Mouse (Mus musculus) spleen, adult 2 months (tissue): ENCODE results near the gene Rad54l2. TPM values are rescaled to one million over a fixed set of nuclear protein-coding genes. Genes with fewer than 3 reads are reported as not detected.

Source experiments
- DNase-seq, 2 experiments: peaks; one replicate each; pipeline versions ENCODE4 v3.0.0 to v3.0.0-alpha.2; 2012 to 2021; ENCODE audit warnings: low spot score in 2 of 2, low read depth in 1 of 2
- H3K27ac ChIP-seq: fragments of 200-500 bp; 2 replicates; pipeline ENCODE4 v1.5.1; 2012; ENCODE audit warnings: low read length, inconsistent platforms; ENCODE audit not compliant: insufficient read depth
- H3K27me3 ChIP-seq: fragments of 200-500 bp; 2 replicates; pipeline ENCODE4 v1.6.1; 2012; ENCODE audit warnings: mild to moderate bottlenecking, moderate library complexity, low read length, inconsistent platforms; ENCODE audit not compliant: control insufficient read depth, insufficient read depth
- H3K36me3 ChIP-seq: fragments of 200-500 bp; 2 replicates; pipeline ENCODE4 v1.6.1; 2012; ENCODE audit warnings: mild to moderate bottlenecking, low read length, inconsistent platforms; ENCODE audit not compliant: control insufficient read depth, insufficient read depth
- H3K4me1 ChIP-seq: fragments of 200-500 bp; 2 replicates; pipeline ENCODE4 v1.6.1; 2011; ENCODE audit warnings: inconsistent platforms; ENCODE audit not compliant: control insufficient read depth, insufficient read depth, insufficient read length
- H3K4me3 ChIP-seq: fragments of 200-500 bp; 2 replicates; pipeline ENCODE4 v1.5.1; 2011; ENCODE audit warnings: mild to moderate bottlenecking, inconsistent platforms; ENCODE audit not compliant: insufficient read depth, insufficient read length; ENCODE audit errors: extremely low read depth
- CTCF ChIP-seq: fragments of 200-500 bp; IDR thresholded peaks from 2 replicates; pipeline ENCODE4 v1.5.1; 2011; ENCODE audit warnings: mild to moderate bottlenecking, inconsistent platforms; ENCODE audit not compliant: insufficient read depth, insufficient read length, insufficient replicate concordance; ENCODE audit errors: extremely low read depth
- POLR2A ChIP-seq: fragments of 200-500 bp; IDR thresholded peaks from 2 replicates; pipeline ENCODE4 v1.6.1; 2011; ENCODE audit warnings: low read depth, low read length, inconsistent platforms
- WGBS: fragments of 180-500 bp; shearing (Covaris S2); methylation state at CpG from one replicate; pipeline ENCODE4 v1.1.7; 2018; 5-methylcytosine and 5-hydroxymethylcytosine counted together
- polyA plus RNA-seq: library from polyadenylated mRNA; depleted of rRNA; stranded (reverse); fragments of >200 nt; gene quantifications from 2 replicates; pipeline ENCODE4 v1.2.3, GENCODE M21; 2012

The Rad54l2 gene
- polyA plus RNA-seq, 1 experiment = 22.9 TPM

DNA sequence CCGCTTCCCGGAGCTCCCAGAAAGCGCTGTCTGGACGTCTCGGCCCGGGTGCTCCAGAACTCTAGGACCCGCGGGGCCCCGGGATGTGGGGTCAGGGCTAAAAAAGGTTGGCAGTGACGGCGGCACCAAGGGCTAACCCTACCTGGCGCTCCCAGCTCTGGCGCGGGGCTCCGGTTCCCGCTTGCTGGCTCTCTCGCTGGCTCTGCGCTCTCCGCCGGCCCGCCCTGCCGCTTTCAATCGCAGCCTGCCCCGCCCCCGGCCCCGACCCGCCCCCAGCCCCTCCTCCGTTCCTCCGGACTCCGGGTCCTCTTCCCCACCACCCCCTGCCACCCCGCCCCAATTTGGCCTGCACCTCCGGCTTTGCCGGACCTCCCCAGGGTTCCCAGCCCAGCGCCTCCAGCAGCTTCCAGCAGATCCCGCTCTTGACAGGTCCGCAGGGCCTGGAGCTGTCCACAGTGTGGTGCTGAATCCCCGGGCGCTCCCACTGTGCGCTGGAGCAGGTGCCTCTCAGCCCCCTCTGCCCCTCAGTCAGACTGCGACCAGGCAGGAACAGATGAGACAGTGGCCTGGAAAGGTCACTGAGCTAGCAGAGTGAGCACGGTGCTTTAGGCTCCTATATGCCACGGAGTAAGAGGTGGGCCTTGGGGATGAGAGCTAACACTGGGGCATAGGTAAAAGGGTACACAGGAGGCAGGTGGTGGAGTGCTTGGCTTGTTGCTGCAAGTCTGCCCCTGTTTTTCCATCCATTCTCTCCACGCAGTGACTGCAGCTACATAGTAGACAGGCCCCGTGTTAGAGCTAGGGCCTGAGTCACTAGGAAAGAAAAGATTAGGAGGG is 132.9 kb downstream of the Rad54l2 start, which contains the start of gene Grm2:
Grm2 (minus strand) TSS at position 199 of the 837 bp plus-strand sequence.
- H3K4me3 ChIP-seq = no peak within 1 kb of the TSS
- H3K27ac ChIP-seq = no peak within 1 kb of the TSS
- no peak for TF ChIP-seq POLR2A
- no peak for TF ChIP-seq CTCF
- peaks cover 8% of the 10 kb centered on the region for H3K36me3 ChIP-seq
- H3K27me3 ChIP-seq = peaks cover 3% of the 10 kb centered on the region
- DNase-seq = no peak
- 5% methylated on average over 43 of the region's 44 CpGs for WGBS
- H3K4me1 ChIP-seq = no peaks in the 10 kb centered on the region

DNA sequence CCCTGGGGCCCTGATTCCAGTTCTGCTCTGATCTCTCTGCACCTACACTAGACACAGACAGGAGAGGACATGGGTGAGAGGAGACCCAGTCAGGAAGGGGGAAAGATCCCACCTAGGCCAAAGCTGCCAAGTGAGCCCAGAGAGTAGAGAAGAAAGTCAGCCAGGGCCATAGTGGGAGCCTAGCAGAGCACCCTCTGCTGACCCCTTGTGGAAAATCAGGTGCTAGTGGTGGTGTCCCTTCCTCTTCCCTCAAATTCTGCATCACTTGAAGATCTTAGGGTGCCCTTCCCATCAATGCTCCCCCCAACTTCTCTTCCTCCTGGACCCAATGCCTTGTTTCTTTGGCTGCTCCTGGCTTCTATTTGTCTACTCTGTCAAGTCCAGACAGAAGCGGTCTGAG is 136.3 kb downstream of the Rad54l2 start:
- WGBS = 54% methylated on average over 1 of the region's 1 CpGs
- Histone ChIP-seq H3K27me3 (peaks cover 3% of the 10 kb centered on the region), H3K4me3 (no peak overlapping the region), H3K27ac (no peak overlapping the region), H3K36me3 (no peaks in the 10 kb centered on the region), H3K4me1 (no peaks in the 10 kb centered on the region)
- DNase-seq = no peak
- TF ChIP-seq CTCF (no peak), POLR2A (no peak)

DNA sequence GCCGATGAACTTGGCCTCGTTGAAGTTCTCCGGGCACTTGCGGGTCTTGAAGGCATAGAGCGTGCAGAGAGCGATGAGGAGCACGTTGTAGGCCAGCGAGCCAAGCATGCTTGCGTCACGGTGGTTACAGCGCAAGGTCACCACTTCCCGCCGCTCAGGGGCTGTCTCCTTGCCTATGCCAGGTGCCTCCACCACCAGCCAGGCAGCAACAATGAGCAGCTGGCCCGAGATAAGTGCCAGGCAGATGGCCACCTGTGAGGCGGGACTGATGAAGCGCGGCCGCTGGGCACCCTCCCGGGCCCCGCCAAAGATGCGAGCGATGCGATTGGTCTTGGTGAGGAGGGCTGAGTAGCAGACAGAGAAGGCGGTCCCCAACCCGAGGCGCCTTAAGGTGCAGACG is 141.8 kb downstream of the Rad54l2 start:
- no peaks in the 10 kb centered on the region for H3K27me3 ChIP-seq
- H3K4me1 ChIP-seq = no peaks in the 10 kb centered on the region
- no peaks in the 10 kb centered on the region for H3K36me3 ChIP-seq
- DNase-seq = no peak
- no peak overlapping the region for H3K4me3 ChIP-seq
- no peak overlapping the region for H3K27ac ChIP-seq
- TF ChIP-seq CTCF = no peak
- TF ChIP-seq POLR2A = no peak
- 74% methylated on average over 27 of the region's 27 CpGs for WGBS

DNA sequence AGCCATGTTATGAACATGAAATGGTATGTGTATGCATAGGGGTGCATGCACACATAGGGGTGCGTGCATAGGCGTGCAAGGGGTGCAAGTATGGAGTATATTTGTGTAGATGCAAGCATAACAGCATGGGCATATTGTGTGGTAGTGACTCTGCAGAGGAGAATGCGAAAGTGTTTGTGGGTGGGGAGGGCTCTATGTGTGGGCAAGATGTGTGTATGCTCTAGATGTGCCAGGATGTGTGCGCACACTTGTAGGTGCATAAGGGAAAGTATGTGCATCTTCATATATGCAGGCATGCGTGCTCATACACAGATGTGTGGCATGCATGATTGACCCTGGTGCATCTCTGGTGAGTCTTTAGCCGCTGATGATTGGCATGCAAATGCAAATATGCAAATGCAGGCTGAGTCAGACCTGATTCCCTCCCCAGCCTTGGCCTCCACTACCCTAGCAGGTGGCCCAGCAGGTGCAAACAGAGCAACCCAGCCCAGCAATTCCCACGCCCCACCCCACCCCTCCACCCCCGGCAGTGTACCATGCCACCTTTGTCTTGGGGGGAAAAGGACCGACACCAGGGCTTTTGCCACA is 143.2 kb downstream of the Rad54l2 start:
- TF ChIP-seq POLR2A (no peak), CTCF (no peak)
- H3K4me3 ChIP-seq = no peak overlapping the region
- no peaks in the 10 kb centered on the region for H3K4me1 ChIP-seq
- H3K36me3 ChIP-seq = no peaks in the 10 kb centered on the region
- 68% methylated on average over 9 of the region's 9 CpGs for WGBS
- H3K27me3 ChIP-seq = no peaks in the 10 kb centered on the region
- no peak for DNase-seq
- H3K27ac ChIP-seq = no peak overlapping the region

DNA sequence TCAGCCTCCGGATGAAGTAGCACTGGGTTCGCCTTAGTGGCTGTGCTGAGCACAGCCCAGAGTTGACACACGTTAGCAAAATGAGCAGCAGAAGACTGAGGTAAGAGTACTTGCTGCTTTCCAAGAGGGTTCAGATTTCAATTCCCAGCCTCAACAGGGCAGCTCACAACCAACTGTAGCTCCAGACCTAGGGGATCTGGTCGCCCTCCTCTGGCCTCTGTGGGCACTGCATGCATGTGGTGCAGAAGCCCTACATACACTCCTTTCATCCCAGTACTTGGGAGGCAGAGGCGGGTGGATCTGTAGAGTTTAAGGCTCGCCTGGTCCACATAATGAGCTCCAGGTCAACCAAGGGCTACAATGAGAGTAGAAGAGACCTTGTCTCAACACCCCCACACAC is 145.2 kb downstream of the Rad54l2 start:
- Histone ChIP-seq H3K4me1 (no peaks in the 10 kb centered on the region), H3K36me3 (no peaks in the 10 kb centered on the region), H3K4me3 (no peak overlapping the region), H3K27me3 (no peaks in the 10 kb centered on the region), H3K27ac (no peak overlapping the region)
- 71% methylated on average over 6 of the region's 6 CpGs for WGBS
- no peak for DNase-seq
- TF ChIP-seq CTCF (no peak), POLR2A (no peak)

DNA sequence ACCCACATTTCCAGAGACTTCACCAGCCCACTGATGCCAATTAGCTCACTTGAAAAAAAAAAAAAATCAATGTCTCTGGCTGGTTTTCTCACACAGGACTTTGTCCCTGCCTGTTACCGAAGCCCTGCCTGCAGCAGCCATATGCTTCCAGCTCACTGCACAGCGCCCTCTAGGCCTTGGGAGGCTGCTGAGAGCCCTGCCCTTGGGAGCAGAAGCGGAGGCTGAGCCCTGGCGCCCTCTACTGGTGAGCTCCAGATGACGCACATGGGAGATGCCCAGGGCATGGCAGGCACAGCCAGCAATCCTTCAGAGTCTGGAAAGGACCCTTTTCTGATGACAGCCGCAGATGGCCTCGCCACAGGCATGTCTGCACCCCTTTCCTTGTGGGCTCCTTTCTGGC is 145.9 kb downstream of the Rad54l2 start:
- peak; percentile 68; the same call in 1 of the 2 replicates for TF ChIP-seq CTCF
- TF ChIP-seq POLR2A = no peak

DNA sequence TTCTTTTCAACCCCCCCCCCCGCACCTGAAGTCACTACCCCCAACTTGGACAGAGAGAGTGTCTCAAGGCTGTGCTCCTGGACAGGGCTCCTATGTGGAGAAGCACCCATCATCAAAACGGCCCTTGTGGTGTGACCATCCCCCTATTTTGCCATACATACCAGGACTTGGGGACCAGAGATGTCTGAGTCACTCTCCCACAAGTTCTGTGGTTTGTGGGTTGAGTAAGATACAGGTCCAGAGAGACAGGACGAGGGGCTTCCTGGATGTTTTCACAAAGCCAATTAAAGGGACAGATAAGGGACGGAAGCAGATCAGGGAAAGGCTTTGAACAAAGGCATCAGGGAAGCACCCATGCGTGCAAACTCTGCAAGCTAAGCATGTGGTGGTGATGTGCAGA is 147.6 kb downstream of the Rad54l2 start:
- DNase-seq = no peak
- 43% methylated on average over 5 of the region's 5 CpGs for WGBS
- Histone ChIP-seq H3K4me1 (no peaks in the 10 kb centered on the region), H3K27me3 (no peaks in the 10 kb centered on the region), H3K36me3 (no peaks in the 10 kb centered on the region), H3K4me3 (no peak overlapping the region), H3K27ac (no peak overlapping the region)
- TF ChIP-seq POLR2A (no peak), CTCF (no peak)

More for the DNA sequence above, 145.9 kb downstream of the Rad54l2 start:
- Histone ChIP-seq H3K27ac (no peak overlapping the region), H3K4me1 (no peaks in the 10 kb centered on the region), H3K4me3 (no peak overlapping the region), H3K27me3 (no peaks in the 10 kb centered on the region), H3K36me3 (no peaks in the 10 kb centered on the region)
- peak in 1 of 2 experiments; percentile 56 for DNase-seq
- 22% methylated on average over 7 of the region's 7 CpGs for WGBS
